Mouse (Mus musculus) brain, adult 2 months (tissue): Measurements from ENCODE around the gene Iqch.
"Not testable (repeated sequence)": the region's sequence is repeated elsewhere in the genome, so short reads cannot be mapped to it uniquely, and the experiment has no call there.

Experiments
- DNase-seq: peaks from one replicate; pipeline ENCODE4 v3.0.0; 2011; ENCODE audit warnings: low read depth, low spot score

Gene Iqch

DNA sequence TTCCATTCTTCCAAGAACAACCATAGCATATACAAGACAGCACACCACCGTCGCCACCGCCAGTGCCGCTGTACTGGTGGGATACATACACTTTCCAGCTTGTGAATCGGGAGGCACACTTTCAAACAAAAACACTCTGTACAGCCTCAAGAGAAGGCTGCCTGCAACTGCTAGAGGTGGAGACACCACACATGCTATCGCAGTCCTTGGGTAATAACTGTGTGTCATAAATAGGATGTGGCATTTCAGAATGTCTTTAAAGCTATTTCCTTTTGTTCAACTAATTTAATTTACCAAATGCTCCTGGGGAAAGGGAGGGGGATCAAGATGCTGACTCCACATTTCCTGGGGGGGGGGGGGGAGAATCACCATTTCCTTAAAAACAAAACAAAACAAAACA lies 34.0 kb downstream of the Iqch start:
- DNase-seq = no peak

DNA sequence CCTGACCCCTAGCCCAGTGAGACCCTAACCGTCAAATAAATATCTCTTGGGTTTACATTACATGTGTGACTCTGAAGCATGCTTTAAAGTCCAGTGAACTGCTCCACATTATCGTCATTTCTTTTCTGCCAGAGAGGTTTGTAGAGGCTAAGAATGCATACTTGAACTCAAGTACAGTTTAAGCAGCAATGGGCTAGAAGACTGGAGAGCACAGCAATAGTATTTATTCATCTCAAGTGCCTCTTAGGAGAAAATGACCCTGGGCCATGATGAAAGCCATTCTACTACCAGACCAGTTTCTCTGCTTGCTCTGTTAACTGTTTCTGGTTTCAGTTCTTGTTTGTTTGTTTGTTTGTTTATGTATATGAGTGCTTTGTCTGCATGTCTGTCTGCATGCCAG lies 38.9 kb downstream of the Iqch start:
- no peak for DNase-seq

DNA sequence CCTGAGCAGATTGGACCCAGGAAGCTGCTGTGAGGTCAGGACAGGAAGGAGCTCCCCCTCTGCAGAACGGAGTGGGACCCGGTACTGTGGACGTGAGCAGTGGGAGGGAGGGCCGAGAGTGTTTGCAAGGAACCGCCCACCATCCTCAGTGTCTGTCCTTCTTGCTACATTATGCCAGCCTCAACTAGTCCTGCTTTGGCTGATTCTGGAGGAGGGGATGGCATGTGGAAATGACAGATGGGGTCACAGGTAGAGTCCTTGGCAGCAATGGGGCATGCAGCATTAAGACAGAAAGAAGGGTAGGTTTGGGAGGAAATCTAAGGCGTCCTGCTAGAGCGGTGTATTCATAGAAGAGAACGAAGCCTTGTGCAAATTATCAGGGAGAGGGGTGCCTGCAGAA lies 40.4 kb downstream of the Iqch start:
- DNase-seq = peak; percentile 43

DNA sequence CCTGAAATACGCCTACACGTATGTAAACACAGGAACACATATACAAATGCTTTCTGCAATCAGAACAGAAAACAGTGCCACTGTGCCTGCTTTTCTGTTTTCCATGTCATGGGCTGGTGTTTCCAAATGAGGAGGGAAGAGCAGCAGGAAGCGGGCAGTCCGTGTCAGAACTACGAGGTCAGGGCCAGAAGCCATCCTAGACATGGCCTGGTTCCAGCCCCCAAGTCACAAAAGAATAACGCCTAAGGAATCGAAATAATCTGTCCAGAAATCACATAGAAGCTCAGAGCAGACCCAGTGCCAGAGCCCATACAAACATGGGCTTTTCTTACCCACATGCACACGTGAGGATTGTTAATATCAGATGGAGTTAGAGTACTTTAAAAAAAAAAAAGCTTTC lies 45.4 kb downstream of the Iqch start:
- no peak for DNase-seq

- no peak for DNase-seq
Measured at GRCm38 (mm10) chr9:63556316-63556715, 46.0 kb downstream of the Iqch start.

- peak; percentile 25 for DNase-seq
Measured at GRCm38 (mm10) chr9:63555460-63555990, 46.8 kb downstream of the Iqch start.

- DNase-seq = peak; percentile 86
Measured at GRCm38 (mm10) chr9:63553628-63554027, 48.7 kb downstream of the Iqch start.

- not testable (repeated sequence) for DNase-seq
Measured at GRCm38 (mm10) chr9:63550701-63551100, 51.6 kb downstream of the Iqch start.

- DNase-seq = no peak
Measured at GRCm38 (mm10) chr9:63548966-63549365, 53.3 kb downstream of the Iqch start.

DNA sequence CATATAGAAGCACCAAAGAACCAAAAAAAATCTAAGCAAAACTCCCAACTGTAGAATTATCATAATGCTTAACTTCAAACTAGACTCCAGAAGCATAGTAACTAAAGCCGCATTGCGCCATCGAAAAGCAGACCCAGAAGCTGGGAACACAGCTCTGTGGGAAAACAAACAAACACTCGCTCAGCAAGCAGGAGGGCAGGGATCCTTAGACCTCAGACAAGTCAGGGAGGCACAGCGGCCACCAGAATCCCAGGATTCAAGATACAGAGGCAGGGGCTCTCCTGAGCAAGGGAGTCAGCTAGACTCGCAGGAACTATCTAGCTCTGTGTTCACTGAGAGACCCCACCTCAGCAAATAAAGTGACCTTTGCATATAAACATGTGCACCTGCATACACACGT lies 60.4 kb downstream of the Iqch start:
- DNase-seq = no peak

GRCm38 (mm10) chr9:63541301-63541700 lies 61.0 kb downstream of the Iqch start:
- no peak for DNase-seq

GRCm38 (mm10) chr9:63537489-63537888 lies 64.8 kb downstream of the Iqch start:
- no peak for DNase-seq

- DNase-seq = peak; percentile 34
Measured at GRCm38 (mm10) chr9:63535042-63535441, 67.3 kb downstream of the Iqch start.

- no peak for DNase-seq
Measured at GRCm38 (mm10) chr9:63534371-63534780, 67.9 kb downstream of the Iqch start.

DNA sequence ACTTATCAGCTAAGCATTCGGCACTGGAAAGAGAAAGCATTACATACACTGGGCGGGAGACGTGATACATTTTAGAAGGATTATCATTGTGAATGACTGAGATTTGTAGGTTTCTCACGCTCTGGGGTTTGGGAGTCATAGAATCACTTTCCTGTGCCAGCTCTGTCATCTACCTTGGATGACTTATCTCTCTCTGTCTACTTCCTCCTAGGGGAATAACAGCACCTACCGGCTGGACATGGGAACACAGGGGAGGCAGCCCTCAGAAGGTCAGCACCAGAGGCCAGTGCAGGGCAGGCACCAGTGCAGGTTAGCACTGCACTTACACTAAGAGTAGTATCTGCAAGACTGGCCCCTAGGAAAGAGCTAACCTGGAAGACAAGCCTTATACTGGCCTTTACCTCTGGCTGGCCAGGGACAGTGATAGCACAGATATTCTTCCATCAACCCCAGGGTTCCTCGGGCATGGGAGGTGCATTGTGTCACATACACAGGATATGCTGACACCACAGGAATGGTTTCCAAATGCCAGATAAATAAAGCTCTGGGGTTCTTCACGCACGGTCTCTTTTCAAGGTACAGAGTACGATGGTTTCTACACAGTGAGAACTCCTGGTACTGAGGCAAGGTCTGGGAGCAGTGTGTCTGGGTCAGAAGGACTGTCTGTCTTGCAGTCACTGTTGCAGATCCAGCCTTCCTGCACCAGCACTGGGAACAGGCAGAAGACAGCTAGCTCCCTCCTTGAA lies 69.2 kb downstream of the Iqch start:
- no peak for DNase-seq

DNA sequence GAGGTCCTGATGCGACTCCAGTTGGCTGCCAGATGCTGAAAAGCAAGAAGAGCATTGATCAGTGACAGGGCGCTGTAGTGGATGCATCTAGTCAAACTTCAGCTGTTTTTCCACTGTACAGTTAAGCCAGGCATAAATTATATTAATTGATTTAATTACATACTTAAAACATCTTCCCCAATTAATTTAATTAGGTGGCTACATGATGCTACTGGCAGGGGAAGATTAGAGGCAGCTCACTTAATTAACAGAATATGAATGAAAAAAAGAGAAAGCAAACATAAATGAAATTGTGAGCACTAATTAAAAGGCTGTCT lies 78.4 kb downstream of the Iqch start:
- no peak for DNase-seq

DNA sequence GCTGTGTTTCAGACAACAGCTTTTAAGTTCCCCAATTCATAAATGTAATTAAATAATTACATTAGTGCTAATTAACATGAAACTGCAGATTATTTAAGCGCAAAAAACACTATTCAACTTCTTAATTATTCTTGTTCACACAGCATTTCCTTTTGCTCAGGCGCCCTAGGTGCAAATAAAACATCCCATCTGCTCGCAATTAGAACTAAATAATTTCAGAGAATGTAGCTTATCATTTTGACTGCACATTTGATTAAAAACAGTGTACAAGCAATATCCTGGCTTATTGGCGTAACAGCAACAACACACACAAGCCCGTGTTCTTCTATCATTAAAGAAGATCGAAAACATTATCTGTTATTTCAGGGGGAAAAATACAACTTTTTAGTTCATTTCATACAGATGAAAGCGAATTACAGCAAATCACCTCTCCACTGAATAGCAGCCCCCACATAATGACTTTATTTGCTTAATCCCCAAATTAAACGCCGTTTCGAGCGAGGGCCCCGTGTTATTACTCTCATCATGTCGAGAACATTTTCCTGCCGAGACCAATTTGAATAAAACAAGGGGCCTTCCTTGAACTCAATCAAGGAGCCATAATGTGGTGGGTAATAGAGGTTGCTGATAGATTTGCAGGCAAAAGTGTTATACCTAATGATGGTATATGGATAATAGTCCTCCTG lies 78.9 kb downstream of the Iqch start:
- no peak for DNase-seq

GRCm38 (mm10) chr9:63512851-63513250 lies 89.4 kb downstream of the Iqch start:
- DNase-seq = no peak

- peak; percentile 35 for DNase-seq
Measured at GRCm38 (mm10) chr9:63511034-63511433, 91.3 kb downstream of the Iqch start.

- no peak for DNase-seq
Measured at GRCm38 (mm10) chr9:63507110-63507509, 95.2 kb downstream of the Iqch start.

DNA sequence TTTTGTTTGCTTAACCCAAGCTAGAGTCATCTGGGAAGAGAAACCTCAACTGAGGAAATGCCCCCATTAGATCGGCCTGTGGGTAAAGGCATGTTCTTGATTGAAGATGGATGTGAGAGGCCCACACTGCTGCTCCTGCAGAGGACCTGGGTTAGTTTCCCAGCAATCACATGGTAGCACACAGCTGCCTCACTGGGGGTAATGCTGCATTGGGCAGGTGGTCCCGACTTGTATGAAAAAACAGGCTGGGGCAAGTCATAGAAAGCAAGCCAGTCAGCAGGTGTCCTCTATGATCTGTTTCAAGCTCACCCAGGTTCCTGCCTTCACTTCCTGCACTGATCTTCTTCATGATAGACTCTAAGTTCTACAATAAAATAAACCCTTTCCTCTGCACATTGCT lies 98.4 kb downstream of the Iqch start:
- DNase-seq = no peak

DNA sequence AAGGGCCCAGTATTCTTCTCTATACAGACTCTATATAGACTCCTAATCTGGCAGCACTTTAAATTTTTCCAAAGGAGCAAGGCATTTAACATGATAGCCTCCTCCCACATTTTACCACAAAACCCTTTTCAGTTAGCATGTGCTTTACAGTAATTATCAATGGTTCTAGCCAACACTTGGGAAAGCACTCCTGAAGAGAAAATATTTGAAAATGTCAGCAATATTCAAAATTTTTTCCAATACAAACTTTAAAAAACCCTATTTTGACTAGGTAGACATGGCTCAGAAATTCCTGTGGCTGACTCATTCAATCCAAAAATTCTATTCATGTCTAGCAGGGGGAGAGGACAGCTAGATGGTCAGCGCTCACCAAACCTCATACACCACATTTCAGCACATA lies 100.8 kb downstream of the Iqch start:
- DNase-seq = no peak

DNA sequence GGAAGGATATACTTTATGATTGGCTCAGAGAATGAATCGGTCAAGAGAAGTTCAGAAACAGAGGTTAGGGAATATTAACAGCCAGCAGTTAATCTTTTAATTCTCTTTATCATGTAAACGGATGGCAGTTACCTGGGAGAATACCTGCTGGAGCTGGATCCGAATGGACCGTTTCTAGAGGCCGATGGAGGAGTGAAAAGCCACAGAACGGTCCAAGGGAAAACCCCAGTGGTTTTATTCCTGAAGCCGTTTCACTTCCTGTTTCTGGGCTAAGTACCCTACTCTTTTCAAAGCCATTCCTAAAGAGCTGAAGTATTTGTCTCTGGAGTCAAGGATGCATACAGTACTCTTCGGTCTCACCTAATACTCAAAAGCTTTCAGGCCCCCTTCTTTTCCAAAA lies 102.4 kb downstream of the Iqch start:
- DNase-seq = no peak
